Mouse (Mus musculus): ENCODE data around the gene Mknk2. TPM values are rescaled to one million over a fixed set of nuclear protein-coding genes. Genes with fewer than 3 reads are reported as not detected.

The Mknk2 gene
- total and polyA plus RNA-seq, 3 experiments, result 47.4 to 184 (median 87.1) TPM

- no peak for TF ChIP-seq RCOR1 (IDR thresholded peaks at IDR 0.05; ENCODE audit: low read depth, low read length)
These were observed 18.7 kb downstream of the Mknk2 start (continued) for GRCm38 (mm10) chr10:80659213-80659612.

GRCm38 (mm10) chr10:80658841-80659202 is 19.1 kb downstream of the Mknk2 start:
- H3K4me3 ChIP-seq (ENCODE audit: control insufficient read depth in 1 of 2, insufficient read depth in 1 of 2, low read depth in 2 of 2, low read length in 2 of 2), result peak overlapping the region; percentile 47 to 99
- H3K4me1 ChIP-seq (ENCODE audit: control insufficient read depth in 1 of 2, insufficient read depth in 2 of 2, low read length in 2 of 2), result peaks cover 6 to 30% of the 10 kb centered on the region in 2 experiments
- peaks cover 0 to 11% of the 10 kb centered on the region in 2 experiments; a peak in 2 of 4 replicates for H3K36me3 ChIP-seq (ENCODE audit: control insufficient read depth in 1 of 2, insufficient read depth in 2 of 2, low read length in 2 of 2)
- no peaks in the 10 kb centered on the region for H3K9me3 ChIP-seq (replicated peaks; ENCODE audit: insufficient read depth, low read length)
- no peaks in the 10 kb centered on the region for H3K27me3 ChIP-seq (ENCODE audit: control insufficient read depth in 1 of 2, insufficient read depth in 2 of 2, low read length in 2 of 2)
- peak; percentile 92 for DNase-seq (ENCODE audit: low read depth, low spot score)
- H3K79me2 ChIP-seq (ENCODE audit: control insufficient read depth, insufficient read depth, low read length, poor library complexity), result peaks cover 8% of the 10 kb centered on the region
- H3K27ac ChIP-seq (ENCODE audit: control insufficient read depth, low read depth, low read length), result peak overlapping the region; percentile 81
- peak overlapping the region; percentile 67 for H3K9ac ChIP-seq (ENCODE audit: control insufficient read depth, low read depth, low read length, poor library complexity, severe bottlenecking)
- TF ChIP-seq RCOR1 (IDR thresholded peaks at IDR 0.05; ENCODE audit: low read depth, low read length), result no peak
- TF ChIP-seq MXI1 (IDR thresholded peaks at IDR 0.05; ENCODE audit: low read depth, low read length), result no peak
- no peak for TF ChIP-seq MAX (IDR thresholded peaks at IDR 0.05; ENCODE audit: low read length)
- TF ChIP-seq UBTF (IDR thresholded peaks at IDR 0.05; ENCODE audit: borderline replicate concordance, insufficient read depth, low read depth, low read length), result no peak
- TF ChIP-seq CHD2 (IDR thresholded peaks at IDR 0.05; ENCODE audit: low read length), result no peak
- TF ChIP-seq MYC (IDR thresholded peaks at IDR 0.05; ENCODE audit: low read depth, low read length), result no peak
- no peak for TF ChIP-seq SMC3 (IDR thresholded peaks at IDR 0.05; ENCODE audit: low read depth, low read length)
- TF ChIP-seq GATA1 (IDR thresholded peaks at IDR 0.05; ENCODE audit: low read depth, low read length), result no peak
- no peak for TF ChIP-seq MYB (IDR thresholded peaks at IDR 0.05; ENCODE audit: low read depth, low read length)
- no peak for TF ChIP-seq ZMIZ1 (IDR thresholded peaks at IDR 0.05; ENCODE audit: low read depth, low read length)
- TF ChIP-seq EP300 (IDR thresholded peaks at IDR 0.05; ENCODE audit: low read depth in 1 of 2, low read length in 2 of 2), result no peak
- TF ChIP-seq USF2 (IDR thresholded peaks at IDR 0.05; ENCODE audit: borderline replicate concordance in 1 of 2, insufficient read depth in 1 of 2, low read depth in 1 of 2, low read length in 2 of 2), result no peak
- TF ChIP-seq POLR2AphosphoS5 (IDR thresholded peaks at IDR 0.05; ENCODE audit: borderline replicate concordance, low read depth, low read length), result no peak
- no peak for TF ChIP-seq BHLHE40 (IDR thresholded peaks at IDR 0.05; ENCODE audit: borderline replicate concordance, low read depth, low read length)
- TF ChIP-seq ELF1 (IDR thresholded peaks at IDR 0.05; ENCODE audit: low read depth, low read length), result 0 out of 2 replicates have a peak, but pooled peaks have one; percentile 37
- TF ChIP-seq POLR2AphosphoS2 (IDR thresholded peaks at IDR 0.05; ENCODE audit: low read length), result no peak
- TF ChIP-seq TBP (IDR thresholded peaks at IDR 0.05; ENCODE audit: low read depth, low read length), result peak; percentile 60; the same call in 1 of the 2 replicates
- TF ChIP-seq JUND (IDR thresholded peaks at IDR 0.05; ENCODE audit: low read depth, low read length), result no peak
- no peak for TF ChIP-seq CTCF (IDR thresholded peaks at IDR 0.05 in 2 of 3, conservative IDR thresholded peaks at IDR 0.05 in 1 of 3; ENCODE audit: control insufficient read depth in 1 of 3, insufficient read depth in 1 of 3, low read depth in 2 of 3, low read length in 3 of 3, poor library complexity in 1 of 3, severe bottlenecking in 1 of 3)
- TF ChIP-seq MEF2A (IDR thresholded peaks at IDR 0.05; ENCODE audit: extremely low read depth, insufficient replicate concordance, low read depth, low read length, poor library complexity, severe bottlenecking), result no peak
- TF ChIP-seq ETS1 (IDR thresholded peaks at IDR 0.05; ENCODE audit: low read depth, low read length), result peak; percentile 38; the same call in 1 of the 2 replicates
- no peak for TF ChIP-seq KAT2A (conservative IDR thresholded peaks at IDR 0.05; ENCODE audit: low read depth, low read length)
- TF ChIP-seq HCFC1 (IDR thresholded peaks at IDR 0.05; ENCODE audit: low read depth, low read length), result peak; percentile 39; the same call in 1 of the 2 replicates
- no peak for TF ChIP-seq CHD1 (IDR thresholded peaks at IDR 0.05; ENCODE audit: low read depth, low read length)
- TF ChIP-seq ZNF384 (IDR thresholded peaks at IDR 0.05; ENCODE audit: low read depth, low read length), result 0 out of 2 replicates have a peak, but pooled peaks have one; percentile 9
- peak; percentile 34; the same call in 1 of the 2 replicates for TF ChIP-seq TCF12 (IDR thresholded peaks at IDR 0.05; ENCODE audit: low read depth, low read length)
- TF ChIP-seq E2F4 (IDR thresholded peaks at IDR 0.05; ENCODE audit: borderline replicate concordance, low read depth, low read length), result no peak
- TF ChIP-seq SIN3A (IDR thresholded peaks at IDR 0.05; ENCODE audit: low read length), result peak; percentile 60
- TF ChIP-seq RAD21 (IDR thresholded peaks at IDR 0.05; ENCODE audit: low read depth, low read length), result no peak
- no peak for TF ChIP-seq MAZ (IDR thresholded peaks at IDR 0.05; ENCODE audit: low read depth, low read length)
- peak in 1 of 2 experiments; percentile 64; a peak in 2 of 4 replicates for TF ChIP-seq POLR2A (IDR thresholded peaks at IDR 0.05; ENCODE audit: control insufficient read depth in 1 of 2, insufficient read depth in 1 of 2, low read depth in 1 of 2, low read length in 2 of 2, poor library complexity in 1 of 2)
- no peak for TF ChIP-seq ZKSCAN1 (IDR thresholded peaks at IDR 0.05; ENCODE audit: low read depth, low read length)
- TF ChIP-seq GABPA (IDR thresholded peaks at IDR 0.05; ENCODE audit: low read depth, low read length), result no peak
- peak; percentile 68 for TF ChIP-seq NELFE (IDR thresholded peaks at IDR 0.05; ENCODE audit: low read depth, low read length)
- TF ChIP-seq USF1 (IDR thresholded peaks at IDR 0.05; ENCODE audit: low read depth, low read length), result no peak
- no peak for TF ChIP-seq MAFK (IDR thresholded peaks at IDR 0.05; ENCODE audit: borderline replicate concordance, low read depth, low read length)

Data from MEL (cell line).